Mouse (Mus musculus): ENCODE data around the gene Gphb5. TPM values are rescaled to one million over a fixed set of nuclear protein-coding genes. Genes with fewer than 3 reads are reported as not detected.
A peak's percentile ranks its signal among the peaks of the same experiment; 100 is the strongest.

Gene Gphb5
- total and polyA plus RNA-seq, 2 experiments from 2014 or later = not detected

DNA sequence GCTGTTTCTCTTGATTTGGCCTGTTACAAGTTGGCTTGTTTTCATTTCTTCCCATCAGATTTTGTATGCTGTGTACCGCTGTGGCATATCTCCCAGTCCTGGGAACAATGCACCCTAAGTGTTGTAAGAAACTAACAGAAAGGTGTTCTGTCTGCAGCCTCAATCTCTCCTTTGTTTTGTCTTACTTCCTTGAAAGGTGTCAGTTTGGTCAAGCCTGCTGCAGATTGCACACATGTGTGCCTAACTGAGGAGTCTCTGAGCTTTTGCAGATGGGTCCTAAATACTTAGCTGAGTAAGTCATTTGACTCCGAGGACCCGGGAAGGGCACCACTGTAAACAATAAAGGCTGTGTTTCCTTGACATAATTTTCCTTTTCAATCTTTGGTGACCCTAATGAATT is 20.0 kb downstream of the Gphb5 start:
- no peak for TF ChIP-seq CTCF (IDR thresholded peaks at IDR 0.05; ENCODE audit: low read depth)
- Histone ChIP-seq H3K27ac (no peak overlapping the region), H3K4me1 (ENCODE audit: insufficient read depth, low read length) (no peaks in the 10 kb centered on the region), H3K9ac (replicated peaks; ENCODE audit: low read length) (no peak overlapping the region), H3K4me2 (ENCODE audit: low read depth, low read length) (no peak overlapping the region), H3K9me3 (ENCODE audit: low read length) (no peaks in the 10 kb centered on the region), H3K4me3 (ENCODE audit: low read length) (no peak overlapping the region), H3K36me3 (ENCODE audit: insufficient read depth, low read length) (no peaks in the 10 kb centered on the region), H3K27me3 (ENCODE audit: insufficient read depth, low read length) (no peaks in the 10 kb centered on the region)
- ATAC-seq (no peak), DNase-seq (ENCODE audit: low spot score) (no peak)
- WGBS = 64% methylated on average over 3 of the region's 3 CpGs

DNA sequence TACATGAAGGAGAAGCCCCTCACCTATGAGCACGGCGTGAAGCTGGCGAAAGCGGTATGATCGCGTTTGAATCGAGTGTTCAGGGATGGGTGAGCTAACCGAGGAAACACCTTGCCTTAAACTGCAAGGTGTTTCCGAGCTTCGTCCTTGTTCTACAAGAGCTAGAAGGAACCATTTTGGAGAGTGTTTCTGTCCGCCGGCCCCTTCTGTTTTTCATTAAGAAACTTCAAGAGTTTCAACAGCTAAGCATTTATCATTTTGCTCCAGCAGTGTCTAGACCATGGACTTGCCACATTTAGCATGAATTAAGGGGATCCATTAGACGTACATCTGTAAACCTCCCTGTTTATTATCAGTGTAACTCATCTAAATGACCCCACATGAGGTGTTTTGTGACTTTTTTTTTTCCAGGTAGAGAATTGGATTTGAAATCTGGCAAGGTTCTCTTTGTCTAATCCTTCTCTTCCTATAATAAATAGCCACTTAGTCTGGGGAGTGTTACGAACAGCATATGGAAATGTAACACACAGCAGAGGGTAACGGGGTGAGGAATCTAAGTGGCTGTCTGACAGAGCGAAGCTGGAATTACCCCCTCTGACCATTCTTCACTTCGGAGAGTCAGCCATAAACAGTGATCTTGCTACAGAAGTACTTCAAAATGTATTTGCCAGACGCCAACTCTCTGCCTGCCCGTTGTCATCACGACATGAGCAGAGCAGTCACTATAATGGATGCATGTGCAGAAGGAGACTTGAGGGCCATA is 22.4 kb downstream of the Gphb5 start:
- H3K4me3 ChIP-seq (ENCODE audit: low read length) = no peak overlapping the region
- H3K36me3 ChIP-seq (ENCODE audit: insufficient read depth, low read length) = no peaks in the 10 kb centered on the region
- H3K27me3 ChIP-seq (ENCODE audit: insufficient read depth, low read length) = no peaks in the 10 kb centered on the region
- no peak overlapping the region for H3K27ac ChIP-seq
- no peak for TF ChIP-seq CTCF (IDR thresholded peaks at IDR 0.05; ENCODE audit: low read depth)
- H3K9ac ChIP-seq (replicated peaks; ENCODE audit: low read length) = no peak overlapping the region
- H3K4me1 ChIP-seq (ENCODE audit: insufficient read depth, low read length) = no peaks in the 10 kb centered on the region
- no peak for DNase-seq (ENCODE audit: low spot score)
- H3K4me2 ChIP-seq (ENCODE audit: low read depth, low read length) = no peak overlapping the region
- no peak for ATAC-seq
- 89% methylated on average over 20 of the region's 20 CpGs for WGBS
- H3K9me3 ChIP-seq (ENCODE audit: low read length) = no peaks in the 10 kb centered on the region

DNA sequence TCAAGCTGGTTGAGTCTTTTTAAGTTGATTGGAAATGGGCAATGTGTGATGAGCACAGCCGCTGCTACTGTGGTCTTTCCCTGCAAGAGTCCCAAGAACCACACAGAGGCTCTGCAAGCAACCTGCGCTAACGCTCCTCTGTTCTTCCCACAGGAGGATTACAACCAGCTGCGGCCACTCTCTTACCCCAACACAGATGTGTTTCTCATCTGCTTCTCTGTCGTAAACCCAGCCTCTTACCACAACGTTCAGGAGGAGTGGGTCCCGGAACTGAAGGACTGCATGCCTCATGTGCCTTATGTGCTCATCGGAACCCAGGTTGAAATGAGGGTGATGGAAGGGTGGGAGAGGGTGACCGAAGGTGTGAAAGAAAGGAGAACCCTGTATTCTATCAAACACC is 25.1 kb downstream of the Gphb5 start:
- no peak overlapping the region for H3K27ac ChIP-seq
- WGBS = 89% methylated on average over 9 of the region's 9 CpGs
- no peaks in the 10 kb centered on the region for H3K9me3 ChIP-seq (ENCODE audit: low read length)
- H3K9ac ChIP-seq (replicated peaks; ENCODE audit: low read length) = no peak overlapping the region
- no peaks in the 10 kb centered on the region for H3K27me3 ChIP-seq (ENCODE audit: insufficient read depth, low read length)
- H3K36me3 ChIP-seq (ENCODE audit: insufficient read depth, low read length) = no peaks in the 10 kb centered on the region
- no peak for TF ChIP-seq CTCF (IDR thresholded peaks at IDR 0.05; ENCODE audit: low read depth)
- no peak for ATAC-seq
- H3K4me2 ChIP-seq (ENCODE audit: low read depth, low read length) = no peak overlapping the region
- H3K4me3 ChIP-seq (ENCODE audit: low read length) = no peak overlapping the region
- no peaks in the 10 kb centered on the region for H3K4me1 ChIP-seq (ENCODE audit: insufficient read depth, low read length)
- DNase-seq (ENCODE audit: low spot score) = no peak

DNA sequence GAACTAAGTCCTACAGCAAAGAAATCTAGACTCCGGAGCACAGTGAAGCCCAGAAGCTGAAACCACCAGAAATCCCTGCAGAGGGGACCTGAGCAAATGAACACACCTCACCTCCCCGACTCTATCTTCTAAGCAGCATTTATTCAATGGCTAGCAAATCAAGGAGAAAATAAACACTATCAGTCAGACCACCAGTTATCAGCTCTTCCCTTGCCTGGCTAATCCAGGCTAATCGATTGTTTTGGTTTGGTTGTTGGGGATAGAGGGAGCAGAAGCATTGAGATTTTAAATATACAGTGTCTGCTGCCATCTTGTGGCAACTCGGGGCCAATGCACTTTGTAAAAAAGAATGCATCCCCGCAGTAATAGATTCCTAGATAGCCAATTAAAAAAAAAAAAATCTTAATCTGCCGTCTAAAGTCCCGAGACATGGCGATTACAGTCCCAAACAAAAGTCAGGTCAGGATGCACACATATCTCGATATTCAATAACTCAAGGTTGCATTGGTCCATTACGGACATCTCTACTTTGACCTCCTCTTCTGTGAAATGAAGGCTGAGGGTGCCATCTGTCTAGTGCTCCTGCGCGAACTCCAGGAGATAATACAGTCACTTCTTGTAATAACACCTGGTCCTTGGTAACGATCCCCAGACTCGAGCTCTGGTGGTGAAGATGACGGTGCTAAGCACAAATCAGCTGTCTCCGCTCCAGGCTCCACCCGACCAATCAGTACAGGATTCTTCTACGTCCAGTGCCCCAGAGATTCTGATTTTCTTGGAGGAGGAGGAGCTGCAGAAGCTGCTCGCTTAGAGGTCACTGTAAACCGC is 27.1 kb downstream of the Gphb5 start:
- peak; percentile 81 for DNase-seq (ENCODE audit: low spot score)
- H3K27me3 ChIP-seq (ENCODE audit: insufficient read depth, low read length) = no peaks in the 10 kb centered on the region
- TF ChIP-seq CTCF (IDR thresholded peaks at IDR 0.05; ENCODE audit: low read depth) = peak; percentile 84
- peak overlapping the region; percentile 19 for H3K4me3 ChIP-seq (ENCODE audit: low read length)
- H3K9ac ChIP-seq (replicated peaks; ENCODE audit: low read length) = no peak overlapping the region
- H3K36me3 ChIP-seq (ENCODE audit: insufficient read depth, low read length) = no peaks in the 10 kb centered on the region
- WGBS = 37% methylated on average over 20 of the region's 20 CpGs
- ATAC-seq = peak; percentile 61; the same call in 1 of the 2 replicates
- H3K4me1 ChIP-seq (ENCODE audit: insufficient read depth, low read length) = no peaks in the 10 kb centered on the region
- no peak overlapping the region for H3K27ac ChIP-seq
- H3K9me3 ChIP-seq (ENCODE audit: low read length) = no peaks in the 10 kb centered on the region
- H3K4me2 ChIP-seq (ENCODE audit: low read depth, low read length) = peak overlapping the region; percentile 47

DNA sequence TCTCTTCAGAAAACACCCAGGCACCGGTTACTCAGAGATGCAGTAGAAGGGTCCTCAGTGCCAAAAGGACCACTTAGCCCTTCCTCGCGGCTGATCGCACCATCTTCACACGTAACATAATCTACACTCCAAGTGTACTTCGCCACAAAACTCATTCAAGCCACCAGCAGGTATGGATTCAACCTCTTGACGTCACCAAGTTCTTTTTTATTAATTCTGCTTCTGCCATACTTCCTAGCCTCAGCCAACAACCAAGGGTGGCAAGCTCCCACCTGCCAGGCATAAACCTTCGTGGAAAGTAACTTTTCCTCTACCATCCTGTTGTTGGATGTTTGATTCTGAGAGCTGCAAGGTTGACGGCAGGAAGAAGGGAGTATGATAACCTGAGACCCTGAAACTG is 28.1 kb downstream of the Gphb5 start:
- H3K9me3 ChIP-seq (ENCODE audit: low read length) = no peaks in the 10 kb centered on the region
- no peak for TF ChIP-seq CTCF (IDR thresholded peaks at IDR 0.05; ENCODE audit: low read depth)
- H3K4me3 ChIP-seq (ENCODE audit: low read length) = no peak overlapping the region
- DNase-seq (ENCODE audit: low spot score) = no peak
- H3K27me3 ChIP-seq (ENCODE audit: insufficient read depth, low read length) = no peaks in the 10 kb centered on the region
- H3K27ac ChIP-seq = no peak overlapping the region
- H3K9ac ChIP-seq (replicated peaks; ENCODE audit: low read length) = no peak overlapping the region
- H3K4me1 ChIP-seq (ENCODE audit: insufficient read depth, low read length) = no peaks in the 10 kb centered on the region
- no peak for ATAC-seq
- no peak overlapping the region for H3K4me2 ChIP-seq (ENCODE audit: low read depth, low read length)
- H3K36me3 ChIP-seq (ENCODE audit: insufficient read depth, low read length) = no peaks in the 10 kb centered on the region
- WGBS = 94% methylated on average over 9 of the region's 9 CpGs

DNA sequence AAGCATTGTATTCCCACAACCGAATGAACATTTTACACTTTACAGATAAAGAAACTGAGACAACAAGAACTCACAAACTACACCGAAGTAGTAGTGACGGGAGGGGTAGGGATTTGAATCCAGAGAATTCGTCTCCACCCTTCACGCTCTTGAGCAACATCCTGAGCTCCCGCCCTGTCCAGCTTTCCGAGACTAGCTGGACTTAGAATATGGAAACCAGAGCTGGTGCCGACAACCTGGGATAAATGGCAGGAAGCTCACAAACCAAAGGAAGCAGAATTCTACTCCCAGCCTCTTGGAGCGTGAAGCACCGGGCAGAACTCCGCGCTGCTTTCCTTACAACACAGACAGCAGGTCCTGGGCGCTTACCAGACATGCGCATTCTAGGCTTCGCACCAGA is 28.7 kb downstream of the Gphb5 start:
- Histone ChIP-seq H3K9me3 (ENCODE audit: low read length) (no peaks in the 10 kb centered on the region), H3K4me2 (ENCODE audit: low read depth, low read length) (no peak overlapping the region), H3K27me3 (ENCODE audit: insufficient read depth, low read length) (no peaks in the 10 kb centered on the region), H3K36me3 (ENCODE audit: insufficient read depth, low read length) (no peaks in the 10 kb centered on the region), H3K4me1 (ENCODE audit: insufficient read depth, low read length) (no peaks in the 10 kb centered on the region), H3K4me3 (ENCODE audit: low read length) (no peak overlapping the region), H3K9ac (replicated peaks; ENCODE audit: low read length) (no peak overlapping the region), H3K27ac (no peak overlapping the region)
- TF ChIP-seq CTCF (IDR thresholded peaks at IDR 0.05; ENCODE audit: low read depth) = no peak
- ATAC-seq (no peak), DNase-seq (ENCODE audit: low spot score) (no peak)
- WGBS = 94% methylated on average over 15 of the region's 15 CpGs

DNA sequence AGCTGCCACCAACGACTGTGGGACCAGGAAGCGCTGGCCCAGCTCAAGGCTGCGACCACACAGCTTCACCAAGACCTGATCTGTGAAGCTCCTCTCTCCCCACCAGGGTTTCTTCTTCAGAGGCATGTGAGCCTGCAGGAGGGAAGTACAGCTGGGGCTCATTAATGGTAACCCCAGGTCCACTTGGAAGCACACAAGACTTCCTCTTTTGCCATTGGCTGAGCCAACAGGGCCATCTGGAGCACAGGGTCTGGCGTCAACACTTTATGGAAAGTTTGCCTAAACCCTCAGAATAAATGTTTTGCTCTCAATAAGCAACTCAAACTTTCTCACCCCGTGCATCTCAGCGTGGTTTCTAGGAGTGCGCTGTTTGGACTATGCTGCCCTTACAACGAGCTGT is 29.4 kb downstream of the Gphb5 start:
- WGBS = 84% methylated on average over 8 of the region's 8 CpGs
- ATAC-seq (no peak), DNase-seq (ENCODE audit: low spot score) (no peak)
- no peaks in the 10 kb centered on the region for H3K27me3 ChIP-seq (ENCODE audit: insufficient read depth, low read length)
- H3K27ac ChIP-seq = no peak overlapping the region
- H3K36me3 ChIP-seq (ENCODE audit: insufficient read depth, low read length) = no peaks in the 10 kb centered on the region
- H3K9me3 ChIP-seq (ENCODE audit: low read length) = no peaks in the 10 kb centered on the region
- no peak overlapping the region for H3K4me3 ChIP-seq (ENCODE audit: low read length)
- H3K4me2 ChIP-seq (ENCODE audit: low read depth, low read length) = no peak overlapping the region
- H3K9ac ChIP-seq (replicated peaks; ENCODE audit: low read length) = no peak overlapping the region
- no peak for TF ChIP-seq CTCF (IDR thresholded peaks at IDR 0.05; ENCODE audit: low read depth)
- no peaks in the 10 kb centered on the region for H3K4me1 ChIP-seq (ENCODE audit: insufficient read depth, low read length)

Data from hindbrain, postnatal 0 days (tissue).